Mouse (Mus musculus) myocyte (in vitro differentiated cells): ENCODE results near the gene Pld1.

Experiments
- E2F4 ChIP-seq: IDR thresholded peaks from one replicate; pipeline ENCODE4 v1.6.1; 2011; ENCODE audit warnings: mild to moderate bottlenecking, control low read depth, moderate library complexity; ENCODE audit not compliant: insufficient read depth
- MYOG ChIP-seq, 3 experiments: IDR thresholded peaks; one replicate each; pipeline ENCODE4 v1.6.1; 2011; ENCODE audit warnings: control low read depth in 2 of 3, low read depth in 2 of 3, mild to moderate bottlenecking in 2 of 3; ENCODE audit not compliant: insufficient read length in 2 of 3, control insufficient read depth in 1 of 3, insufficient read depth in 1 of 3
- POLR2A ChIP-seq: IDR thresholded peaks from one replicate; pipeline ENCODE4 v1.6.1; 2011; ENCODE audit warnings: low read depth, mild to moderate bottlenecking, control low read depth, moderate library complexity; ENCODE audit not compliant: insufficient read length
- POLR2AphosphoS2 ChIP-seq: IDR thresholded peaks from one replicate; pipeline ENCODE4 v1.6.1; 2011; ENCODE audit warnings: low read depth, control low read depth; ENCODE audit not compliant: insufficient read length
- REST ChIP-seq: IDR thresholded peaks from one replicate; pipeline ENCODE4 v1.6.1; 2011; ENCODE audit warnings: mild to moderate bottlenecking, control low read depth, moderate library complexity; ENCODE audit not compliant: insufficient read depth, insufficient read length

- no peak for TF ChIP-seq E2F4
- TF ChIP-seq POLR2A = no peak
- TF ChIP-seq POLR2AphosphoS2 = no peak
- no peak for TF ChIP-seq REST
- no peak for TF ChIP-seq MYOG (IDR thresholded peaks at IDR 0.05; ENCODE audit: control insufficient read depth in 1 of 3, insufficient read depth in 1 of 3, insufficient read length in 2 of 3, low read depth in 2 of 3)
Measured at GRCm38 (mm10) chr3:28049526-28049925, 111.0 kb downstream of the Pld1 start.
